Mouse (Mus musculus) frontal cortex, postnatal 36 days (tissue): ENCODE data around the gene Pdlim5.
"Not testable (repeated sequence)": the region's sequence is repeated elsewhere in the genome, so short reads cannot be mapped to it uniquely, and the experiment has no call there.

ENCODE experiments used
- DNase-seq, 2 experiments: peaks; one replicate each; pipeline ENCODE4 v3.0.0; 2022; ENCODE audit warnings: low spot score in 2 of 2

The Pdlim5 gene

GRCm38 (mm10) chr3:142274993-142275392 lies 120.5 kb downstream of the Pdlim5 start:
- DNase-seq: no peak

- DNase-seq: no peak
Measured at GRCm38 (mm10) chr3:142274451-142274850, 121.0 kb downstream of the Pdlim5 start.

- DNase-seq: no peak
Measured at GRCm38 (mm10) chr3:142273265-142273664, 122.2 kb downstream of the Pdlim5 start.

- DNase-seq: no peak
Measured at GRCm38 (mm10) chr3:142256371-142256770, 139.1 kb downstream of the Pdlim5 start.

- DNase-seq: no peak
Measured at GRCm38 (mm10) chr3:142252086-142252485, 143.4 kb downstream of the Pdlim5 start.

GRCm38 (mm10) chr3:142249458-142249857 lies 146.0 kb downstream of the Pdlim5 start:
- no peak for DNase-seq

GRCm38 (mm10) chr3:142243263-142243662 lies 152.2 kb downstream of the Pdlim5 start:
- DNase-seq: no peak

- no peak for DNase-seq
Measured at GRCm38 (mm10) chr3:142239298-142239697, 156.2 kb downstream of the Pdlim5 start.

- DNase-seq: no peak
Measured at GRCm38 (mm10) chr3:142238260-142239046, 157.0 kb downstream of the Pdlim5 start.

- DNase-seq: no peak
Measured at GRCm38 (mm10) chr3:142237621-142238020, 157.9 kb downstream of the Pdlim5 start.

- no peak for DNase-seq
Measured at GRCm38 (mm10) chr3:142233606-142234465, 161.7 kb downstream of the Pdlim5 start.

- no peak for DNase-seq
Measured at GRCm38 (mm10) chr3:142228665-142229064, 166.8 kb downstream of the Pdlim5 start.

- DNase-seq: no peak
Measured at GRCm38 (mm10) chr3:142222471-142223103, 172.9 kb downstream of the Pdlim5 start.

- DNase-seq: no peak
Measured at GRCm38 (mm10) chr3:142219910-142220309, 175.6 kb downstream of the Pdlim5 start.

- no peak for DNase-seq
Measured at GRCm38 (mm10) chr3:142212821-142213220, 182.7 kb downstream of the Pdlim5 start.

- no peak for DNase-seq
Measured at GRCm38 (mm10) chr3:142212186-142212585, 183.3 kb downstream of the Pdlim5 start.

- no peak for DNase-seq
Measured at GRCm38 (mm10) chr3:142209981-142210380, 185.5 kb downstream of the Pdlim5 start.

GRCm38 (mm10) chr3:142209057-142209456 lies 186.4 kb downstream of the Pdlim5 start:
- DNase-seq: no peak

- no peak for DNase-seq
Measured at GRCm38 (mm10) chr3:142207488-142207887, 188.0 kb downstream of the Pdlim5 start.

- no peak for DNase-seq
Measured at GRCm38 (mm10) chr3:142206316-142206715, 189.2 kb downstream of the Pdlim5 start.

GRCm38 (mm10) chr3:142196142-142196541 lies 199.4 kb downstream of the Pdlim5 start:
- DNase-seq: no peak

- DNase-seq: not testable (repeated sequence)
Measured at GRCm38 (mm10) chr3:142191627-142192026, 203.9 kb downstream of the Pdlim5 start.
